Mouse (Mus musculus) MEL (cell line): ENCODE data around the gene Acot3. TPM values are rescaled to one million over a fixed set of nuclear protein-coding genes. Genes with fewer than 3 reads are reported as not detected.
"Not testable (repeated sequence)": the region's sequence is repeated elsewhere in the genome, so short reads cannot be mapped to it uniquely, and the experiment has no call there.

Source experiments
- DNase-seq: peaks from one replicate; pipeline ENCODE4 v3.0.0; 2011; ENCODE audit warnings: low read depth, low spot score
- H3K27ac ChIP-seq: 2 replicates; pipeline ENCODE4 v1.5.1; 2012; ENCODE audit warnings: low read depth, mild to moderate bottlenecking, control low read depth, low read length, moderate library complexity; ENCODE audit not compliant: control insufficient read depth
- H3K27me3 ChIP-seq, 2 experiments: fragments of 150-350 bp in 1 of 2; sonication (generic) in 1 of 2; 2 replicates each; pipeline ENCODE4 v1.6.1; 2012; ENCODE audit warnings: low read length in 2 of 2, mild to moderate bottlenecking in 2 of 2, improper control_type of control experiment in 1 of 2, moderate library complexity in 1 of 2; ENCODE audit not compliant: insufficient read depth in 2 of 2, control insufficient read depth in 1 of 2
- H3K36me3 ChIP-seq, 2 experiments: 2 replicates each; pipeline ENCODE4 v1.6.1; 2012 to 2014; ENCODE audit warnings: low read length in 2 of 2, improper control_type of control experiment in 1 of 2, inconsistent platforms in 1 of 2, mild to moderate bottlenecking in 1 of 2; ENCODE audit not compliant: insufficient read depth in 2 of 2, control insufficient read depth in 1 of 2
- H3K4me1 ChIP-seq, 2 experiments: fragments of 150-350 bp in 1 of 2; sonication (generic) in 1 of 2; 2 replicates each; pipeline ENCODE4 v1.6.1; 2012; ENCODE audit warnings: low read length in 2 of 2, improper control_type of control experiment in 1 of 2, mild to moderate bottlenecking in 1 of 2; ENCODE audit not compliant: insufficient read depth in 2 of 2, control insufficient read depth in 1 of 2
- H3K4me3 ChIP-seq, 2 experiments: fragments of 150-350 bp in 1 of 2; sonication (generic) in 1 of 2; 2 replicates each; pipeline ENCODE4 v1.5.1; 2012; ENCODE audit warnings: low read depth in 2 of 2, low read length in 2 of 2, mild to moderate bottlenecking in 2 of 2, moderate library complexity in 2 of 2, control low read depth in 1 of 2, improper control_type of control experiment in 1 of 2; ENCODE audit not compliant: control insufficient read depth in 1 of 2, insufficient read depth in 1 of 2
- H3K79me2 ChIP-seq: 2 replicates; pipeline ENCODE4 v1.6.1; 2012; ENCODE audit warnings: mild to moderate bottlenecking, low read length, moderate library complexity; ENCODE audit not compliant: control insufficient read depth, poor library complexity, insufficient read depth
- H3K9ac ChIP-seq: 2 replicates; pipeline ENCODE4 v1.6.1; 2012; ENCODE audit warnings: low read depth, mild to moderate bottlenecking, control low read depth, low read length, moderate library complexity; ENCODE audit not compliant: control insufficient read depth, poor library complexity, severe bottlenecking
- H3K9me3 ChIP-seq: fragments of 150-350 bp; sonication (generic); replicated peaks from 2 replicates; pipeline ENCODE4 v1.6.1; 2012; ENCODE audit warnings: mild to moderate bottlenecking, low read length, improper control_type of control experiment, moderate library complexity; ENCODE audit not compliant: insufficient read depth
- BHLHE40 ChIP-seq: IDR thresholded peaks from 2 replicates; pipeline ENCODE4 v1.6.1; 2012; ENCODE audit warnings: low read depth, mild to moderate bottlenecking, inconsistent platforms, low read length, improper control_type of control experiment, borderline replicate concordance
- CHD1 ChIP-seq: IDR thresholded peaks from 2 replicates; pipeline ENCODE4 v1.6.1; 2012; ENCODE audit warnings: low read depth, mild to moderate bottlenecking, inconsistent platforms, low read length, improper control_type of control experiment
- CHD2 ChIP-seq: IDR thresholded peaks from 2 replicates; pipeline ENCODE4 v1.6.1; 2011; ENCODE audit warnings: low read length, improper control_type of control experiment
- CTCF ChIP-seq, 3 experiments: IDR thresholded peaks in 2 of 3; conservative IDR thresholded peaks in 1 of 3; 2 replicates each; pipeline ENCODE4 v1.5.1; 2011 to 2012; ENCODE audit warnings: low read length in 3 of 3, low read depth in 2 of 3, mild to moderate bottlenecking in 2 of 3, improper control_type of control experiment in 1 of 3, inconsistent platforms in 1 of 3, mixed read lengths in 1 of 3, moderate library complexity in 1 of 3; ENCODE audit not compliant: control insufficient read depth in 1 of 3, insufficient read depth in 1 of 3, poor library complexity in 1 of 3, severe bottlenecking in 1 of 3
- E2F4 ChIP-seq: IDR thresholded peaks from 2 replicates; pipeline ENCODE4 v1.6.1; 2011; ENCODE audit warnings: low read depth, low read length, improper control_type of control experiment, borderline replicate concordance
- ELF1 ChIP-seq: IDR thresholded peaks from 2 replicates; pipeline ENCODE4 v1.6.1; 2014; ENCODE audit warnings: low read depth, mild to moderate bottlenecking, inconsistent platforms, low read length, improper control_type of control experiment, moderate library complexity
- EP300 ChIP-seq, 2 experiments: IDR thresholded peaks; 2 replicates each; pipeline ENCODE4 v1.6.1; 2011; ENCODE audit warnings: improper control_type of control experiment in 2 of 2, low read length in 2 of 2, low read depth in 1 of 2, mild to moderate bottlenecking in 1 of 2
- GATA1 ChIP-seq: IDR thresholded peaks from 2 replicates; pipeline ENCODE4 v1.6.1; 2011; ENCODE audit warnings: low read depth, low read length, improper control_type of control experiment
- JUND ChIP-seq: IDR thresholded peaks from 2 replicates; pipeline ENCODE4 v1.6.1; 2011; ENCODE audit warnings: low read depth, mild to moderate bottlenecking, improper control_type of control experiment, low read length
- MAFK ChIP-seq: IDR thresholded peaks from 2 replicates; pipeline ENCODE4 v1.6.1; 2011; ENCODE audit warnings: low read depth, mild to moderate bottlenecking, low read length, improper control_type of control experiment, borderline replicate concordance
- MAX ChIP-seq: IDR thresholded peaks from 2 replicates; pipeline ENCODE4 v1.6.1; 2011; ENCODE audit warnings: low read length, improper control_type of control experiment
- MAZ ChIP-seq: IDR thresholded peaks from 2 replicates; pipeline ENCODE4 v1.6.1; 2012; ENCODE audit warnings: low read depth, mild to moderate bottlenecking, inconsistent platforms, low read length, improper control_type of control experiment
- MEF2A ChIP-seq: IDR thresholded peaks from 2 replicates; pipeline ENCODE4 v1.6.1; 2014; ENCODE audit warnings: low read depth, mild to moderate bottlenecking, inconsistent platforms, low read length, improper control_type of control experiment; ENCODE audit not compliant: poor library complexity, insufficient replicate concordance, severe bottlenecking; ENCODE audit errors: extremely low read depth
- MYB ChIP-seq: IDR thresholded peaks from 2 replicates; pipeline ENCODE4 v1.6.1; 2011; ENCODE audit warnings: mild to moderate bottlenecking, low read depth, low read length, improper control_type of control experiment
- MYC ChIP-seq: IDR thresholded peaks from 2 replicates; pipeline ENCODE4 v1.6.1; 2011; ENCODE audit warnings: low read depth, mild to moderate bottlenecking, low read length, improper control_type of control experiment, moderate library complexity
- NELFE ChIP-seq: IDR thresholded peaks from 2 replicates; pipeline ENCODE4 v1.6.1; 2011; ENCODE audit warnings: low read depth, low read length, improper control_type of control experiment
- NRF1 ChIP-seq: IDR thresholded peaks from 2 replicates; pipeline ENCODE4 v1.6.1; 2014; ENCODE audit warnings: low read depth, mild to moderate bottlenecking, inconsistent platforms, low read length, improper control_type of control experiment, moderate library complexity; ENCODE audit not compliant: poor library complexity, insufficient read depth, severe bottlenecking
- POLR2A ChIP-seq, 2 experiments: IDR thresholded peaks; 2 replicates each; pipeline ENCODE4 v1.6.1; 2011 to 2012; ENCODE audit warnings: low read length in 2 of 2, mild to moderate bottlenecking in 2 of 2, control low read depth in 1 of 2, improper control_type of control experiment in 1 of 2, low read depth in 1 of 2, moderate library complexity in 1 of 2; ENCODE audit not compliant: control insufficient read depth in 1 of 2, insufficient read depth in 1 of 2, poor library complexity in 1 of 2
- RAD21 ChIP-seq: IDR thresholded peaks from 2 replicates; pipeline ENCODE4 v1.6.1; 2011; ENCODE audit warnings: mild to moderate bottlenecking, low read depth, low read length, improper control_type of control experiment
- RCOR1 ChIP-seq: IDR thresholded peaks from 2 replicates; pipeline ENCODE4 v1.6.1; 2012; ENCODE audit warnings: low read depth, mild to moderate bottlenecking, inconsistent platforms, low read length, improper control_type of control experiment
- SIN3A ChIP-seq: IDR thresholded peaks from 2 replicates; pipeline ENCODE4 v1.6.1; 2012; ENCODE audit warnings: low read length, improper control_type of control experiment, inconsistent platforms
- SMC3 ChIP-seq: IDR thresholded peaks from 2 replicates; pipeline ENCODE4 v1.6.1; 2011; ENCODE audit warnings: low read depth, low read length, improper control_type of control experiment
- USF1 ChIP-seq: IDR thresholded peaks from 2 replicates; pipeline ENCODE4 v1.6.1; 2014; ENCODE audit warnings: low read depth, mild to moderate bottlenecking, inconsistent platforms, low read length, improper control_type of control experiment, moderate library complexity
- ZC3H11A ChIP-seq: IDR thresholded peaks from 2 replicates; pipeline ENCODE4 v1.6.1; 2012; ENCODE audit warnings: low read depth, mild to moderate bottlenecking, inconsistent platforms, low read length, improper control_type of control experiment
- ZKSCAN1 ChIP-seq: IDR thresholded peaks from 2 replicates; pipeline ENCODE4 v1.6.1; 2012; ENCODE audit warnings: low read depth, mild to moderate bottlenecking, inconsistent platforms, low read length, improper control_type of control experiment, moderate library complexity
- ZMIZ1 ChIP-seq: IDR thresholded peaks from 2 replicates; pipeline ENCODE4 v1.6.1; 2012; ENCODE audit warnings: low read depth, mild to moderate bottlenecking, inconsistent platforms, low read length, improper control_type of control experiment, moderate library complexity
- polyA plus RNA-seq, 2 experiments: library from polyadenylated mRNA; stranded (reverse) in 1 of 2; unstranded in 1 of 2; fragments of >175 nt in 1 of 2; fragments of >200 nt in 1 of 2; gene quantifications; 2 replicates each; pipeline versions ENCODE4 v1.2.1 to v1.2.4; 2012; ENCODE audit warnings: low replicate concordance in 2 of 2, low read depth in 1 of 2; ENCODE audit not compliant: insufficient read length in 2 of 2, insufficient read depth in 1 of 2, missing spikeins in 1 of 2
- total RNA-seq: library from RNA; depleted of rRNA; stranded (reverse); fragments of 300-350 nt; gene quantifications from 2 replicates; pipeline ENCODE4 v1.2.3, GENCODE M21; 2012

The Acot3 gene
- total and polyA plus RNA-seq, 3 experiments, result not detected

DNA sequence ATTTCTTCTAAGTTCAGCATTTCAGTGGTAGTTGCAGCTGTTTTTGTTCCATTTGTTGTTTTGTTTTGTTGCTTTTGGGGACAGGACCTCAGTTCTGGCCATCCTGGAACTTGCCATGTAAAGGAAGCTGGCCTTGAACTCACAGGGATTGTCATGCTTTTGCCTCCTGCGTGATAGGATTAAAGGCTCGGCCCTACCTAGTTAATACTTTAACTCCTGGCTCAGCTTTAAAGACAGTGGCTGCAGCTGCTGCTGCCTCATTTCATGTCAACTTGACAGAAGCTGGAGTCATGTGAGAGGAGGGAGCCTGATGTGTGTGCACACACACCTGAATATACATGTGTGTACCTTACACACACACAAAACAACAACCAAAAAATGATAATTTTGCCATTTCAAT lies 7.9 kb upstream of the Acot3 start:
- Histone ChIP-seq H3K27me3 (no peaks in the 10 kb centered on the region), H3K36me3 (no peaks in the 10 kb centered on the region; a peak in 1 of 4 replicates)
- DNase-seq, result no peak
- TF ChIP-seq CTCF (IDR thresholded peaks at IDR 0.05 in 2 of 3, conservative IDR thresholded peaks at IDR 0.05 in 1 of 3; ENCODE audit: control insufficient read depth in 1 of 3, insufficient read depth in 1 of 3, low read depth in 2 of 3, low read length in 3 of 3, poor library complexity in 1 of 3, severe bottlenecking in 1 of 3) (no peak), POLR2A (IDR thresholded peaks at IDR 0.05; ENCODE audit: control insufficient read depth in 1 of 2, insufficient read depth in 1 of 2, low read depth in 1 of 2, low read length in 2 of 2, poor library complexity in 1 of 2) (no peak), MAFK (no peak), CHD1 (no peak), RAD21 (no peak), GATA1 (no peak), CHD2 (no peak), MEF2A (no peak), EP300 (IDR thresholded peaks at IDR 0.05; ENCODE audit: low read depth in 1 of 2, low read length in 2 of 2) (no peak), ZC3H11A (no peak), MAX (no peak), E2F4 (no peak), MYB (no peak), NELFE (no peak), NRF1 (no peak), ELF1 (no peak), RCOR1 (no peak)
- TF ChIP-seq, all 39 proteins: peak for 0
- no peaks in the 10 kb centered on the region for H3K9me3 ChIP-seq
- H3K9ac ChIP-seq, result no peak overlapping the region
- no peaks in the 10 kb centered on the region for H3K79me2 ChIP-seq
- no peaks in the 10 kb centered on the region for H3K4me1 ChIP-seq
- H3K4me3 ChIP-seq, result no peak overlapping the region
- H3K27ac ChIP-seq, result no peak overlapping the region

DNA sequence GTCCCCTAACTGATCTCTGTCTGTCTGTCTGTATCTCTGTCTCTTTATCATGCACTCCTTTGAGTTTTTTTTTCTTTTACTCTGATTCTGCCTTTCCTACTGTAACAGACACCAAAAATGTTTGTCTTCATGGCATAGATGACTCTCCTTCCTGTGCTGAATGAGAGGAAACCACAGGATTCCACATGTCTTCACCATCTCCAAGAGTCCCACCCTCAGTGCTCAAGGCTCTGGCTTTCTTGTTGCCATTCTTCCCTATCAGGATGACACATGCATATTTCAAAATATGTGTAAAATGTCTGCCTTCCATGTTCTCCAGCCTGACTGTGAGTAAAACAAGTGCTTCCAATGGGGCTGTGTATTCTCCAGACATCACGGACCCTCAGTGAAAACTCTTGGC lies 5.0 kb upstream of the Acot3 start:
- Histone ChIP-seq H3K4me3 (no peak overlapping the region), H3K9me3 (no peaks in the 10 kb centered on the region), H3K9ac (no peak overlapping the region), H3K27me3 (no peaks in the 10 kb centered on the region), H3K36me3 (no peaks in the 10 kb centered on the region), H3K4me1 (no peaks in the 10 kb centered on the region), H3K79me2 (no peaks in the 10 kb centered on the region), H3K27ac (no peak overlapping the region)
- DNase-seq, result no peak
- TF ChIP-seq JUND (no peak), MYC (no peak), MAFK (no peak), ZKSCAN1 (no peak), MEF2A (no peak), SMC3 (no peak), EP300 (IDR thresholded peaks at IDR 0.05; ENCODE audit: low read depth in 1 of 2, low read length in 2 of 2) (no peak), RCOR1 (no peak), POLR2A (IDR thresholded peaks at IDR 0.05; ENCODE audit: control insufficient read depth in 1 of 2, insufficient read depth in 1 of 2, low read depth in 1 of 2, low read length in 2 of 2, poor library complexity in 1 of 2) (no peak), CTCF (IDR thresholded peaks at IDR 0.05 in 2 of 3, conservative IDR thresholded peaks at IDR 0.05 in 1 of 3; ENCODE audit: control insufficient read depth in 1 of 3, insufficient read depth in 1 of 3, low read depth in 2 of 3, low read length in 3 of 3, poor library complexity in 1 of 3, severe bottlenecking in 1 of 3) (no peak), MAX (no peak), USF1 (no peak), SIN3A (no peak), BHLHE40 (no peak), GATA1 (no peak), RAD21 (no peak), MAZ (no peak), CHD1 (no peak), ZMIZ1 (no peak)

DNA sequence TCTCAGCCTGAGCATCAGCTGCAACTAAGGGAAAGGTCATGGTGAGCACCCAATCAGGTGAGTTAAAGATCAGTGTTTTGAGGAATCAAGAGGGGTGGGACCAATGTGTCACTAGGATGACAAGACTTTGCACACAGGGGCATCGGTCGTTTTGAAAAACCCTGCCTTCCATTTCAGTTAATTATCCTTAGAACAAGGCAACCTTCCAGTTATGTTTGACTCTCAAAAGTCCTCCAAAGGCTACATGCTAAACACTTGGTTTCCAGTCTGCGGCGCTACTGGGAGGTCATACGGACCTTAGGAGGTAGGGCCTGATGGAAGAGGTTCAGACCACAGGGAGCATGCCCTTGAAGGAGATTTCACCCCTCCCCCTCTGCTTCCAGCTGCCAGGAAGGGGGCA lies 1.2 kb upstream of the Acot3 start:
- not testable (repeated sequence) for H3K4me1 ChIP-seq, H3K79me2 ChIP-seq, H3K9me3 ChIP-seq, H3K9ac ChIP-seq, H3K27me3 ChIP-seq, H3K36me3 ChIP-seq, H3K4me3 ChIP-seq, H3K27ac ChIP-seq, DNase-seq
